Mouse (Mus musculus): Measurements from ENCODE around the gene Tmem50a. TPM values are rescaled to one million over a fixed set of nuclear protein-coding genes. Genes with fewer than 3 reads are reported as not detected.

Gene Tmem50a
- total RNA-seq, 2 experiments from 2014 or later: 64.7 to 71.9 TPM

DNA sequence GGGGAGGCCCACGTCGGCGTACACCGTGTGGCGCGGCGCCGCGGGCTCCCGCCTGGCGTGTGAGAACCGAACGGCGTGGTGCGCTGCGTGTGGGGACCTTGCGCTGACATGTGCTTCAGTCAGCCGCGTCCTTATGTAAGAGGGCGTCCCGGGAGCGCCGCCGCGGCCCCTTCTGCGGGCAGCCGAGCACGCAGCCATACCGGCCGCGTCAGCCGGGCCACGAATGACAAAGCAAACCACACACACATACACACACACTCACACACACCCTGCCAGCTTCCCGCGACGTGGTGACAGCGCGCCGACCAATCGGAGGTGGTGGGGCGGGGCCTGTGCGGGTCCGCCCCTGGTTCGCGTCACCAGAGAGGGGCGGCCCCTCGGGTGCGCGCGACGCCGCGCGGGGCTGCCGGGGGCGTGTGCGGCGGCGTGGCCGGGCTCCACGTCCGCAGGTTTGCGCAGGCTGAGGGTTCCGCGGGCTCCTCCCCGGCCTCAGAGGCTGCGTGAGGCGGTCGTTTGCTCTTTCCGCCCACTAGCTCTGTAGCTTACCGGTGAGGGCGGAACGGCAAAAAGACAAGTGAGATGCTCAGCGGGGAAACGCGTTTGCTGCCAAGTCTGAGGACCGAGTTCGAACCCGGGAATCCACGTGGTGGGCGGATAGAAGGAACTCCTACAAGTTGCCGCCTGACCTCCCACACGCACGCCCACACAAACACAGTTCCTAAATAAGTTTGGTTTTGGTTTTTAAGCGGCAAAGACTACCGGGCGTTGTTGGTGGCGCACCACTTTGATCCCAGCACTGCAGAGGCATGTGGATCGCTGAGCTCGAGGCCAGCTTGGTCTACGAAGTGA lies 61.0 kb downstream of the Tmem50a start:
- DNase-seq (ENCODE audit: low spot score in 2 of 2): peak; percentile 90 to 93

DNA sequence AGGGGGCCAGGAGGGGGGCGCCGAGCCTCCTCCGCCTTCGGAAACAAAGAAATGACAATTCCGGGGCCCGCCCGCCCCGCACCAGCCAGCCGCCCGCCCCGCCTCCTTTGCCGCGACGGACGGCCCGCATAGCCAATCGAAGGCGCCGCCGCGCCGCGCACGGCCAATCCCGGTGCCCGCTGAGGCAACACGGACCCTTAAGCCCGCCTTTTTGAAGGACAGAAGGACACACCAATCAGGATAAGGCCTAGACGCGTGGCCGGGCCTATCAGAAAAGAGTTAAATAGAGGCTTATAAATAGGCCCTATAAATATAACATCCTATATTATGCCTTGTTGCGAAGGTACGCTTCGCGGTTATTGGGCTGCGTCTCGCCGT lies 61.6 kb downstream of the Tmem50a start, which contains the start of gene Maco1:
Gene Maco1 (minus strand): TSS at position 87 of the 378 bp plus-strand sequence.
- peak; percentile 99 for DNase-seq (ENCODE audit: low spot score in 2 of 2)

DNA sequence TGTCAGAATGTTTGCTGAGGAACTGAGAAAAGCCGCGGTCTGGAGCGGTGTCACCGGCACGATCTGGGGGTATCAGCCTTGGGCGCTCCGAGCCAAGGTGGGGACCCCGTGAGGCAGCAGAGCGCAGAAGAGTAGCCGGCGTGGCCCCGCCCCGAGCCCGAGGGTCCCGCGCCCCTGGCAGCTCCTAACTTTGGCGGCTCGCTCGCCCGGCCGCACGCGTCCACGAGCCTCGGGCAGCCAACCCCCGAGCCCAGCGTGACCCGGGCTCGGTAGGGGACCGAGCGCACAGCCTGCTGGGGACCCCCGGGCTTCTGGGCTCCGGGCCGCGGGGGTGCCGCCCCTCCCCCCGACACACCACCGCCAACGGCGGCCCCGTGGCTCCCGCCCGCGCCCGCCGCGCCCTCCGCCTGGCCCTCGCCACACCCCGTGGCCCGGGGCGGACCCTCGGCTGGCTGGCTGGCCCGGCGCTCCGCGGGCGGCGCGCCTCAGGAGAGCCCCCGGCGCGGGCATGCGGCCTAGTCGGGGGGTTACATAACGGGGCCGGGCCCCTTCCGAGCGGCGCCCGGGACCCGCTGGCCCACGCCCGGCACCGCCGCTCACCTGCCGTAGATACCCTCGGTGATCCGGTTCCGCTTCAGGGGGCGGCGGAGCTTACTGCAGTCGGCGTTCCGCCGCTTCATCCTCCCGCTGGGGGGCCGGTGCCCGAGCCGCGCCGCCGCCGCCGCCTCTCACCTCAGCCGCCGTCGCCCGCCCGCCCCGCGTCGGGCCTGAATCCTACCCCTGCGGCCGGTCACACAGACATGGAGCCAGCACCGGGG lies 62.2 kb downstream of the Tmem50a start:
- peak; percentile 47 to 59 for DNase-seq (ENCODE audit: low spot score in 2 of 2)

DNA sequence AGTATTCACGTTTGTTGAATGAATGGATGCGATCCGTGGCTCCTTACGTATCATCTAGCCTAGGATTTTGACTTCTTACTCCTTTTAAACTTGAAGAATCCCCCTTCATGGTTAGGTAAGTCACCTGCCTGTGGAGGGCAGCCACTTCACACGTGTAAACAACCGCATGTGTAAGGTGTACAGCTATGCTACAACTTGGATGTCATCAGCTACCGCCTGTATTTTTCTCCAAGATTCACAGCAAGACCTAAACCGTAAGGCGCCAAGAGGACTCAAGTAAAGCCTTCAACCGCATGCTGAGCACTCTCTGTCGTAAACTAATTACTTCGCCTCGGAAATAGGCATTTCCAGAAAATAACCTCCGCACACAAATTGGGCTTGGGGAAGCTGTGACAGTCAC lies 62.9 kb downstream of the Tmem50a start:
- DNase-seq (ENCODE audit: low spot score in 2 of 2): no peak

DNA sequence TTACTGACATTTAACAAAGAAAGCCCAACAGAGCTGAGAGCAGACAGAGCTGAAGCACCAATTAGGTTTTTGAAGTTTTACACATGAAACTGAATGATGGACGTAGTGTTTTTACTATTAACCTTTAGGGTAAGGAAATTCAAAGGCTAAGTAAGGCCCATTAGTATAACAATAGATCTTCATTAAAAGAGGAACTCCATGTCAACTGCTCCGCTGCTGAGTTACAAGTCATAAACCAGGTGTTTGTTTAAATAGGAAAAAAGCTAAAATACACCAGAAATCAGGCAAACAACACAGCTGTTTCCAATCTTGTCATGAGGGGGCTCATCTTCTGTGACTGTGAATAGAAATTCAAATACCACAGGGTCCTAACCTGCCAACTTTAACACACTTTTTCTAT lies 63.6 kb downstream of the Tmem50a start:
- DNase-seq (ENCODE audit: low spot score in 2 of 2): no peak

DNA sequence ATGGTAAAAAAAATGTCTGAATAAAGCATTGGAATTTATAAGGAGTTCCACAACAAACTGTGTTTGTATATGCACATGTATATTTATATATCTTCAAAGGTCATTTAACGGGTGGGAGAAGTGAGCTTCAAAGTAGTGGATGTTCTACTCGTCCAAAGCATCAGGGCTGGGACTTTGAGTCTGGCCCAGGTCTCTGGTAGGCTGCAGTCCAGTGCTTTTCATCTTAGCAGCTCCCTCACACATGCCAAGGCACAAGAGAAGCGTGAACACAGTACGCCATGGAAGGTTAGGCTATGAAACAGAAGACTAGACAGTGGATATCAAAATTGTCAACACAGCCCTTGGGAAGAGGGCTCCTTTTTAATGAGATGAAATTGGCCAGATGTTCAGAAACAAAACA lies 64.3 kb downstream of the Tmem50a start:
- DNase-seq (ENCODE audit: low spot score in 2 of 2): no peak

Other genes starting within 250 kb of the Tmem50a start
- 10 to 100 TPM; 16.7 to 17.9 TPM for gene Man1c1, start 210.7 kb downstream of the Tmem50a start, total RNA-seq (2021)
- gene Ldlrap1, start 147.0 kb downstream of the Tmem50a start, total RNA-seq (2021): 10 to 100 TPM; 18.0 to 20.0 TPM
- gene Maco1, start 61.7 kb downstream of the Tmem50a start, total RNA-seq (2021): 10 to 100 TPM; 28.5 to 29.9 TPM
- under 1 TPM; 0.27 to 0.62 TPM for gene Rhd, start 50.5 kb downstream of the Tmem50a start, total RNA-seq (2021)
- 100 to 1,000 TPM; 115 to 148 TPM for gene Rsrp1, start 8.6 kb upstream of the Tmem50a start, total RNA-seq (2021)
- 10 to 100 TPM; 48.2 to 53.3 TPM for gene Syf2, start 15.9 kb upstream of the Tmem50a start, total RNA-seq (2021)
- gene Runx3, start 205.6 kb upstream of the Tmem50a start, total RNA-seq (2021): under 1 TPM; 0.34 to 0.49 TPM

All from gastrocnemius, postnatal 4 days (tissue).